Mouse (Mus musculus): Measurements from ENCODE around the gene Gid8.
"Not testable (repeated sequence)": the region's sequence is repeated elsewhere in the genome, so short reads cannot be mapped to it uniquely, and the experiment has no call there.

The Gid8 gene

DNA sequence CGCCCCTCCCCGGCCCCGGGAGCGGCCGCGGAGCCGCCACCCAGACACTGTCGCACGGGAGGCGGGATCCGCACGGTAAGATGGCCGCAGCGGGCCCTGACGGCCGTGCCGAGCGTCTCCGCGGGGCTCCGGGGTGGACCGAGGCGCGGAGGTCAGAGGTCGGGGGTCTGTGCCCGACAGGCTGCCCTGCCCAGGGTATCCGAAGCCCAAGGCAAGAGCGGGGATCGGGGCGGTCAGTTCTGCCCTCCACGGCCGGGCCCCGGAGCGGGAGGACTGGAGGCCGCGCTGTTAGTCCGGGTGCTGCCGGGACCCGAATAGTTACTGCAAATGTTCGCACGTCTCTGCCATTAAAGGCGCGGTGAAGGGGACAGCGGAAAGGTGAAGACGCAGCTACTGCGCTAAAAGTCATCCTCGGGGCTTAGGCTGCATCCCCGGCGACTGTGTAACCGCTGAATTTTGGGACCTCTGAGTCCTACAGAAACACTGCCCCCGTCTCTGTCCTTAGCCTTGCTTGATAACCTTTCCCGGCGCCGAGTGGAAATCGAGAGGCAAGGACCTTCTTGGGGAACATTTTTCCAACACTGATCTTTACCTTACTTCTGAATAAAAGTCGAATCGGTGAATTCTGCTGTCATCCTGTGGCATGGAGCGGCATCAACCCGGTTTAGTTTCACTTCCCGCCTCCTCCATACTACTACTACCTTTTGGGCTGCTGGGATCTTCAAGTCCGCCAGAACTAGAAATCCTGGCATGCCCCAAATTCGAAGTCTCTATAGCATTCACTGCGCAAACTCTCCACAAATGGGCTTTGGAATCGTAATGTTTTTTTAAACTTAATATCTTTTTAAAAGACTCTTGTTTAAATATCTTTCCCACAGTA is 599 bp downstream of the Gid8 start:
- DNase-seq = no peak

DNA sequence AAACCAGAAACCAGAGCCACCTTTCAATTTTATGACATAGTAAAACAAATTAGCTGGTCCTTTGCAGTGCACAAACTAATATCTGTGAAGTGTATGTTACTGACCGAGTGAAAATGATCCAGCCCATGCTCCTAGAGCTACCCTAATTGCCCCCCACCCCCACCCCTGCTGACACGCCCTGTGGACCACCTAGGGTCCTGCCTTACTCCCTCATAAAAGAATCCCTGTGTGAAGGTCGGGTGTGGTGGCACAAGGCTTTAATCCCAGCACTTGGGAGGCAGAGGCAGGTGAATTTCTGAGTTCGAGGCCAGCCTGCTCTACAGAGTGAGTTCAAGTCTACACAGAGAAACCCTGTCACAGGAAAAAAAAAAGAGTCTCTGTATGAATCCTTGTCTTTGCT is 1.6 kb downstream of the Gid8 start:
- no peak for DNase-seq

DNA sequence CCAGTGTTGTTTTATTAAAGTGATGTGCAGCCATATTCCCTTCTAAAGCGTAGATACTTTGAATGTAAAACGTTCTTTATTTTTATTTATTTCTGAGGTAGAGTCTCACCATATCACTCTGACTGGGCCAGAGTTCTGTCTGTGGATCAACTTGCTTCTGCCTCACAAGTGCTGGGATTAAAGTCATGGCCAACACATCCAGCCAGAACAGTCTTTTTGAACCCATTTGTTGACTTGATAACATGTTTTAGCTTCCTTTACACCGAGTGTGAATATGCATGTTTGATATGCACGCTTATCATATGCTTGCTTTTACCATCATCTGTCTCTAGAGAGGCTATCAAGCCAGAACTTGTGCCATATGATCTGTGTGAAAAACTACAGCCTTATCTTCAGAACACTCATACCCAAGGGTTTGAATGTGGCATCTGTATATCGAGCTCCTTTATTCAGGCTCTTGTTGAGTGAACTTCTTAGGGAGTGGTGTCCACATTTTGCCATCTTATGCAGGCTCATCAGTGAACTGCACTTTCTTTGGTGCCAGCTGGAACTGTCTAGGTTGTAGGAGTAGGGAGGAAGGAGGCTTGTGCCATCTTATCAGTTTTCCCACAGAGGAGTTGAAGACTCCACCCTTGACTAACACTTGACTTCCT is 2.2 kb downstream of the Gid8 start:
- no peak for DNase-seq

DNA sequence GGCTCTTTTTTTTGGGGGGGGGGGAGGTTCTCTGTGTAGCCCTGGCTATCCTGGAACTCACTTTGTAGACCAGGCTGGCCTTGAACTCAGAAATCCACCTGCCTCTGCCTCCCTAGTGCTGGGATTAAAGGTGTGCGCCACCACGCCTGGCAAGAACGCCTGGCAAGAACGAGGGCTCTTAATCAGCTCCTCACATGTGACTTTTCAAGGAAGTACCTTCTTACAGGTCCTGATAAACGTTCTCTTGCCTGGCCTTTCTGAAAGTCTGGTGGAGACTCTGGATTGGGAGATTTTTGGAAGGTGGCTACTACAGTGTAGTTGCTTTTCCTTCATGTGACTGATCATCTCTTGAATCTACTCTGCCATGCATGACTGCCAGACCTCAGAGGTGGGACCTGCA is 12.8 kb downstream of the Gid8 start:
- not testable (repeated sequence) for DNase-seq

DNA sequence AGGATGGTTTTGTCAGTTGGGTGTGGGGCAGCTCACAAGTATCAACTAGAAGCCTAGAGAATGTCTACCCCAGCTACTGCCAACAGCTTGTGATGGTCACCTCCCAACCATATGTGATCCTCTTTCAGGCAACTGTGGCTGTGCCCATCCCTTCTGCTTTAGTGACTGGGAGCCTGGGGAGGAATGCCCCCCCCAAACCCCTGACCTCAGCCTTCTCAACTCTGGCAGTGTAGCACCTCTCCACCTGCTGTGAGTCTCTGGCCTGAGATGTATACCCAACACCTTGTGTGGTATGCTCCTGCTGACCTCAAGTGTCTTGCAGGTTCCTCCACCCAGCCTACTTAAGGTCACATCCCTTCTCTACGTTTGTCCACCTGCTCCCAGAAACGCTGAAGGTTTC is 13.9 kb downstream of the Gid8 start:
- DNase-seq = no peak

DNA sequence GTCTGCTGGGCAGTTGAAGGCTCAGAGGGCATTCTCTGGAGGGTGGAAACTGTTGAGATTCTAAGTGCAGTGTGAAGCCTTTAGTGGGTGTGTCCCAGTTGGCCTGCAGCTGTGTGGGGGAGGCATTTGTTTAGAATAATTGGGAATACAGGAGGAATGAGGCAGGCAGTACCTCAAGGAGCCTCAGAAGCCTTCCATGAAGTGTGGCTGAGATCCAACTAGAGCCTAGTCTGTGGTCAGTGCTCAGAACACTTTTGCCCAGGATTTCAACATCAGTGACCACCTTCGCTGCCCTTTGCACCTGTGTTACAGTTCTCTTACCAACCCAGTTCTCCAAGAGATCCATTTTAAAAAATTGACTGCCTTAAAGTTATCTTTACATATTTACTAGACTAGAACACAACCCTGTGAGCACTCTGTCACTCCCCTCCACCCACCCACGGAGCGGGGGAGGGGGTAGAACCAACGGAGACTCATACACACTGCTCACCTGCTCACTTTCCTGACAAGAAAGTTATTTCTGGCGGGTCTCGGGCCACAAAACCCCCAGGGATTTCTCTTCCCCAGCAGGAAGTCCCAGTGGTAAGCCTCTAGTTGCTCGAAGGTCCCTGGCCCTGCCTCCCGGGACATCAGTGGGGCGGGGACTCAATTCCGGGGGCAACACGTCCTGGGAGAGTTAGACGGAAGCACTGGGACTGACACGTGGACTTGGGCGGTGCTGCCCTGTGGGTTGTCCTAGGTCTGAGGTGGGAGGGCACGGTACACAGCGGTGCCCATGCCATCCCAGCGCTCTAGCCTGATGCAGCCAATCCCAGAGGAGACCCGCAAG is 14.9 kb downstream of the Gid8 start, which contains the start of gene Slc17a9:
Slc17a9 (plus strand) TSS at position 679 of the 829 bp plus-strand sequence.
- DNase-seq = no peak

DNA sequence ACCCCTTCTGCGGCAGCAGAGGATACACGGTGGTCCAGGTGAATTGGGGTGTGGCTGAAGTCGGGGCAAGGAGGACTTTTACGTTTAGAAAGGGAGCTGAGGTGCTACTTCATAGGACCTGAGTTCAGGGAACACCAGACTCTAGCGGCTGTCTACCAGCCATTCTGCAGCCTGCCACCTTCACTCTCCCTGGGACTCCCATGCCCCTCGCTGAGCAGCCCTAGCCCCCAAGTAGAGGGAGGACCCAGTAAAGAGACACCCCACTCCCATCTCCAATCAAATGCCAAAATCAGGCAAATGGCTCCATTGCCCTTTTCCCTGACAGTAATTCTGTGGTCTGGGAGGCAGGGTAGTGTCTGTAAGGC is 15.5 kb downstream of the Gid8 start:
- no peak for DNase-seq

DNA sequence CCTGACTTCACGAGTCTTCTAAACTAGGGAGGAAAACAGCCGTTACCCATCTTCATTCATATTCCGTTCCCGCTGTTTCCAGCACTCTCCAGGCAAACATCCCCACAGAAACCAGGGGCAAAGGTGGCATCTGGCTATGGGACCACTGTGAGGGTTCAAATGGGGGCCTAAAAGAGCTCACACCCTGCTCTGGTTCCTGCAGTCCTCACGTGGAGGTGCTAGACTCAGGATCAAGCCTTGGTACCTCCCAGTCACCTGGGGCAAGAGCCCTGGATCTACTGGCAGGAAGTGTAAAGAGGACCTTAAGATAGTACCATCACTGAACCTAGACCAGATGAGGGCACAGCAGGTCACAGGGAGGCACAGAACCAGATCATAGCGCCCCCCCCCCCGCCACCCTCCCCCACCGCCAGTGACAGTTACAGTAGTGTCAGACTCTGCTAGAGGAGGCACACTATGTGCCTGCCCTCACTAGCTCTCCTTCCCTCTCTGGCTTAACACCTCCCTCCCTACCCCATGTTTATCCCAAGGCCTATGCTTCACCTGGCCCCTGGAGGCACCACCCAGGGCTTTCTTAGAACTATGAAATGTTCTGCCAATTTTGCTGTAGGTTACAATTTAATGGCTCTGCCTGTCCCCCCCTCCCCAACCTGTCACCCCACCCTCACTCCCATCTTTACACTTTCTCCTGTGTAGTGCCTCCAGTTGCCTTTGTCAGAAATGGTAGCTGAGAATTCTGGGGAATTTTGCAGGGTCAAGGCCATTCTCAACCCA is 16.1 kb downstream of the Gid8 start:
- DNase-seq = no peak

DNA sequence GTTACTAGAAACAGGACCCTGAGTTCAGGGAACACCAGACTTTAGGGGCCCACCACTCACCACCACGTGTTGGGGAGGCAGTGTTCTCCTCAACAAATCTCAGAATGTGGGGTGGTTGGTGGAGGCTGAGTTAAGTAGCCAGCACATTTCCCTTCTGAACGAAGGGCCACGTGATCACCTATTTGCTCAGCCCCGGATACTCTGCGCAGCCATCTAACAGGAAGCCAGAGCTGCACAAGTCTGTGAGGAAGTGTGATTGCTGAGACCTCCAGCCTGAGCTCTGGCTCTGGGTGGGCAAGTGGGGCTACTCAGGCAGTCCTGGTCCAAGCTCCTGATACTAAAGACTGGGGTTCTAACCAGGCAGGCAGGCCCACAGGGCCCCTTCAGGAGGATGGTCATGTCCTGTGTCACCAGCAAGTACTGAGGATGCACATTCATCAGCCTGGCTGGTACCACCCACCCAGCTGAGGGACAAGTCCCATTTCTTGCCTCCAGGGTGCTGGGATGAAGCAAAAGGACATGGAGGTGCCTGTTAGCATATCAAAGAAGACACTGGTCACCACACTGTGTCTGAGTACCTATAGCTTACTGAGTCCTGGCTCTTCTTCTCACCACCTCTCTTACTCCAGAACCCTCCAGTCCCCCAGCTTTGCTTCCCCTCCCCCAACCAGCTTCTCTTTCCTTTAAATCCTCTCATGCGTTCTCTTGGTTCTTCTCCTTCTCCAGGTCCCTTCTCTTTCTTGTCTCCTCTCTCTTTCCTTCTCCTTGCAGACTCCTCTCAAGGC is 16.9 kb downstream of the Gid8 start:
- DNase-seq = no peak

DNA sequence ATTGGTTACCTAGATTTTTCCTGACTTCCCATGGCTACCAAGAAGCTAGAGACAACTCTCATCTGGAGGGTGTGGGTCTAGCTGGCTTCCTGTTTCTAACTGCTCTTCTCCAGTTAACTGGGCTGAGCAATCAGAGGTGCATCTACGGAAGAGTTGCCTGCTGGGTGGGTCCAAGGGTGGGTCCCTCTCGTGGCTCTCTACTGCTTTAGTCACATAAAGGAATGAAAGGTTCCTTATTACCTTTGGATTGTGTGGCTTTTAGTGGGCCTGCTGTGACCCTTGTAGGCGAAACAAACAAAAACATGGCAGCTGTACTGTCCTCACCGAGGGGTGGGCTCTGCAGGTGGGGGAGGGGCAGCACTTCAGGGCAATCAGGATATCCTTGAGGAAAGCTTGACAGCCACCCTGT is 17.7 kb downstream of the Gid8 start:
- DNase-seq = no peak

DNA sequence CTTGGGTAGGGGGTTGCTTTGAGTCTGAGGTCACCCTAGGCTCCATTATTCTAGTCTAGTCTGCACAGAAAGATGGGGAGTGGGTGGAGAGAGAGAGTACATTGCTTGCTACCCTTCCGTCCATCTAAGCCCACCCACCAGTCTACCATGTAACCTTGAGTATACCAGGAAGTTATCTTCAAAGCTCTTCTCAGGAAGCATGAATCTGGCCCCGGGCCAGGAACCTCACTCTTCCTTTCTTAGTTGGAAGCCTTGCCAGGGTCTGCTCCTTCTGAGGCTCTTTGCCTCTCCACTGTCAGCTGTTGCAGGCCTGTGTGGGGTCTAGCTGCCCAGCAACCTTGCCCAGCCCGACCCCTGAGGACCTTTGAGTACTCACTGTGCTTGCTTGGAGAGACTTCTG is 21.1 kb downstream of the Gid8 start:
- no peak for DNase-seq

DNA sequence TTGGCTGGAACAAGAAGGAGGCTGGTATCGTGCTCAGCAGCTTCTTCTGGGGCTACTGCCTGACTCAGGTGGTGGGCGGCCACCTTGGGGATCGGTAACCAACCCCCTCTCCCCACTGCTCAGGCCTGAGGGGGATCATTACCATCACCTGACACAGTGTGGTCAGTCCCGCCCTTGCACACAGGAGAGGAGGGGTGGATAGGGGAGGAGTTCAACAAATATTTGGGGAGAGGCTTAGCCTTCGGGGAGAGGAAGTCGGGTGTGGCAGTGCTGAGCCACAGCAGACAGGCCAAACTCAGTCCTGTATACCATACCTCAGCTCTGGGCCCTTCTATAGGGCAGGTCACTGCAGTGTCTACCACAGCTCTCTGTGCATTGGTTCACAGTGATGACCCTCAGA is 22.1 kb downstream of the Gid8 start:
- DNase-seq = no peak

DNA sequence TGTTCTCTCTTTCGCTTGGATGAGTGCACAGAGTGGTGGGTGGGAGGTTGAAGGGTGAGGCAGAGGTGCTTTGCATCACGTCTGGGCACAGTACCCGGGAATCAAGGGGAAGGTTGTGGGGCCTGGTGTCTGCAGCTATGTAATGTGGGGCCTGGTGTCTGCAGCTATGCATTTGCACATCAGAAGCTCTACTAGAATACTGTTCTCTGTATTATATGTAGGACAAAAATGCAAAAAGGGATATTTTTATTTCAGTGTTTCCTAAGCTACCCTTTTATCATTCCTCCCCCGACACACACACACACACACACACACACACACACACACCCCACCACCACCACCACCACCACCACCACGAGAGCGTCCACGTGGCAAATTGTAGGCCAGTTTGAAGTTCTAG is 25.3 kb downstream of the Gid8 start:
- no peak for DNase-seq

DNA sequence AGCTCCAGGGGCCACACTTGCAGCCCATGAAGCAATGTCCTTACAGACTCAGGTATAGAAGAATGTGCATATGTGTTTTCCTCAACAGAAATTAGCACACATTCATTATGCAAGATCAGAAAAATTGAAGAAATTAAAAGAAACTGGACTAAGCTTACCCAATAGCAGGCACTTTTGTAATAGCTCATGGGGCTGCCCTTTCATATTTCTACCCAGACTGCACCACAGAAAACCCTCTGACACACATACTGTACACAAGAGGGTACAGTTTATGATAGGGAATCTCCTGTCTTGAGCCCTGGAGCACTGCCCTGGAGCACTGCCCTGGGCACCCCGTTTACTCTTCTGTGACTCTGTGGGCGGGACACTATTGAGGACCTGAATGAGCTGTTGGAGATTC is 28.1 kb downstream of the Gid8 start:
- DNase-seq = no peak

DNA sequence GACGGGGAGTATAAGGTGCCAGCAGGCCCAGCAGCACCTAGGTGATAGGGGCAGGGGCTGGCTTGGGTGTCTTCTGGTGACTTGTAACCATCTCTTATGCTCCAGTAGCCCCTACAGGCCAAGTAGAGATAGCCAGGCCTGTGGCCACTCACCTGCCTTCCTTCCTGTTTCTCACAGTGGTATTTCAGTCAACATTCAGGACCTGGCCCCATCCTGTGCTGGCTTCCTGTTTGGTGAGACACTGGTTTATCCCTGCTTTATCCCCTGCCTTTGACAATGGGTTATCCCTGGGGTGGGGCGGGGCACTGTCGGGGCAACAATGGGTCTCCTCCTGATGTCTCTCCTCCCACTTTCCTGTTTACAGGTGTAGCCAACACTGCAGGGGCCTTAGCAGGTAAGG is 30.4 kb downstream of the Gid8 start:
- no peak for DNase-seq

DNA sequence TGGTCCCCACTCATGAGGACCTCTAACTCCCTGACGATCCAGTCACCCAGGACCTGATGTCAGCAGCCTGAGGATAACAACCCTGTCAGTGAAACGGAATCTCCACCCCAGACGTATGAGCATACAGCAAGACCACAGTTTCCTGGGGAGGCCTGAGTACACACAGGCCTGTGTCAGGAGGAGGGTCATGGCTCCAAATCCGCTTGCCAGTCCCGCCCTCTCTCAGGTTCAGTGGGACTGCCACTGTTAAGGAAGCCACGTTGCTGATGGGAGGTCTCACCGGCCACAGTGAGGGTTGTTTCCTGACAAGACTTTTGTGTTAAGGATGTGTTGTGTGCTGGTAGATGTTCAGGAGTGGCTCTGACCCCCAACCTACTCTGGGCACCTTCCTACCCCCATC is 31.5 kb downstream of the Gid8 start:
- DNase-seq = no peak

DNA sequence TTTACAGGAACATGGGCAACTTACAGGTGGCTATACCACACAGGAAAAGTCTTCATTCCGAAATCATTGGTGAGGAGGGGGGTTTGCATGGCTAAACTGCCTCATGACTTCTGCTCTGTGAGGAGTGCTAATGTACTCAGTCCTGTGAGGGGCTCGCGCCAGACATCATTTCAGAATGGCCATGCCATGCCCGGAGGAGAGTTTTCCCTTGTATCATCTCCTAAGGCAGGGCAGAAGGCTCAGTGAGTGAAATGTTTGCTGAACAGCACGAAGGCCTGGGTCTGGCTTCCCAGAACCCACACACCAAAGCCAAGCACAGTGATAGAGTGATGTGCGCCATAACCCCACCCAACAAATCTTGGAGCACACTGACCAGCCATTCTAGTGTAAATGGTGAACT is 32.9 kb downstream of the Gid8 start:
- no peak for DNase-seq

DNA sequence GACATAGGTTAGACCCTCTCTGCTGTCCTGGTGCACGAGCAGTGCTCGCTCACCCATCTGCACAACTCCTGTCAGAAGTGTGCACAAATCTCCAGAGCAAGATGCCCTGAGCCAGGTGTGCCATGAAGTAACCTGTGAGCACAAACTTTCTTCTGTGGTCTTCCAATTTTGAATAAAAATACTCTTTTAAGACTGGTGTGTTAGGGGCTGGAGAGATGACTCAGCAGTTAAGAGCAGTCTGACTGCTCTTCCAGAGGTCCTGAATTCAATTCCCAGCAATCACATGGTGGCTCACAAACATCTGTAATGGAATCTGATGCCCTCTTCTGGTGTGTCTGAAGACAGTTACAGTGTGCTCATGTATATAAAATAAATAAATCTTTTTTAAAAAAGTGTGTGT is 33.4 kb downstream of the Gid8 start:
- DNase-seq = no peak

DNA sequence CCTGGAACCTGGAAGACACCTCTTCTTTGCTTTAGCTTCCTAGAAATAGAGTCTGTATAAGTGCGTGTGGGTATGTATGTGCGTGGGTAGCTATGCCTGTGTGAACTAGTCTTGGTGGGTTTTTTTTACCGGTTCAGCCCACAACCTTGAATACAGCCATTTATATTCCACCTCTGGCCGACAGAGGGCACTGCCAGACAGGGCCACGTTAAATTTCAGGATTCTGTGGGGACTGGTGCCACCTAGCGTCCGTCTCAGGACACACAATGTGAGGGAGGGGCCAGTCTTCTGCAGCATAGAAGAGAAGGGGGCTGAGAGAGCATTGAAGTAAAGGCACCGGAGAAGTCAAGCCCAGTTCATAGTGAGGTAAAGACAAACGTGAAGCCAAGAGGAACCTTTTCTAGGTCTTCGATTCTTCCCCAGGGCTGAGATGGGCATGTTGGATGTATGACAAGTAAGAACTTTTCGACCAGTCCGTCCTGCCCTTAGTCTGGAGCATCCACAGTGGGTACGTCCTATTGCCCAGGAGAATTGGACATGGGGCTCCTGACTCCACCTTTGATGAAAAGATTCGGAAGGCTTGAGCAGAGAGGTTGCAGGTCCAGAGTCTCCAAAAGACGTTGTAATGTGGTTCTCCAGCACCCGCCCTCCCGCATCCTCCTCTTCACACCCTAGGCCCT is 35.5 kb downstream of the Gid8 start:
- DNase-seq = peak; percentile 85

DNA sequence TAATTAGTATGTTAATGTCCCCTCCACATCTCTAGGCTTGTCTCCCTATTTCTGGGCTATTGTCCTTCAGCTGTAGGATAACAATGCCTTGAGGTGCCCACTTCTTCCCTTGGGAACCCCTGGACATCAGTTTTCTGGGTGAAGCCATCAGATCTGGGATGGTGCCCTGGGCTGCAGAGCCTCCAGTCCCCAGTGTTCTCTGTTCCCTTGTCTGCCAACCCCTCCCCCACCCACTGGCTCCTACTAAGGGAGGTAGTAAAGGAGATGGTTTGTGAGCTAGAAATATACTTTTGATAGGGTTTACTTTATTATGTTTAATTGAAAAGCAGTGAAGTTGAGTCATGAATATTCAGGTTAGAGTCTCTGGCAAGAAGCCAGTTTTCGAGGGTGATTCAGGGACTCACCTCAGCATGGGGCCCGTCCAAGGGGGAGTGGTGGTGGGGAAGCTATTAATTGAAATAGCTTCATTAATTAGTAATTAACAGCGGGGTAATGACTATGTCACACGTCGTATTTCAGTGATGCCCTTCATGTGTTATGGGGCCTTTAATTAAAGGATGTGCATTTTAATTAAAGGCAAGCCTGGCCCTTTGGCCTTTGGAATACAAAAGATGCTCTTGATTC is 36.8 kb downstream of the Gid8 start:
- no peak for DNase-seq

DNA sequence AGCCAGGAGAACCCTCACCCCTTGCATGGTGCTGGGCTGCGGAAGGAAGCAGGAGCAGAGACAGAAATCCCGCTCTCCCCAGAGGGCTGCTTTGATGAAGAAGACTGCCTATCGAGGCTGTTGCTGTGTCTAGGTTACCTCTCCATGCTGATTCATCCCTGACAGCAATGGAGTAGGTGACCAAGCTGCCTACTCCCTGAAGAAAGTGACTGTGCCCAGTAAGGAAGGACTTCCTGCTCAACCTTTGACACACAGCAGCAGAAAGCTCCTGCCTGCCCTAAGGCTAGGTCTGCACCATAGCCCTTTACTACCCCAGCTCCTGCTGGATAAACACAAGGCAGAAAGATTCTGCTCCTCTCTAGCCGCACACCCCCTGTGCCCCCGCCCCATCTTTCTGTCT is 39.0 kb downstream of the Gid8 start:
- DNase-seq = no peak
